Mouse (Mus musculus): Measurements from ENCODE around the gene Wbp1l. TPM values are rescaled to one million over a fixed set of nuclear protein-coding genes. Genes with fewer than 3 reads are reported as not detected.
A peak's percentile ranks its signal among the peaks of the same experiment; 100 is the strongest.

The Wbp1l gene
- polyA plus RNA-seq, 1 experiment from 2014 or later, result 37.0 TPM

DNA sequence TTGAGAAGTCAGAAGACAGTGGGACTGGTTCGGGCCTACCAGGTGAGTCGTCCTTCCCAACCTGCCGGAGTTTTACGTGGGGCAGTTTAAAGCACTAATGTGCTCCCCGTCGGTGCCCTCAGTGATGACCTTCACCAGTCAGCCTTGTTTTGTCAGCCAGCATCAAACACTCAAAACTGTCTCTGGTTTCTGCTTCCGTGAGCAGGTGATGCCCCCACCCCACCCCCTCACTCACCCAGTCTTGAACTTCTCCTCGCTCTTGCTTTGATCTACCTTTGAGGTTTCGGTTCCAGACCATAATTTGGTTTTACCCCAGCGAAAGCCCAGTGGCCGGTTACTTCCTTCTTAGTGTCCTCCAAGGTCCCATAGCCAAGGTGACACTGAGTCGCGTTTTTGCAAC is 7.8 kb downstream of the Wbp1l start:
- no peak for ATAC-seq (ENCODE audit: insufficient number of reproducible peaks, insufficient read depth, low FRiP score, low read depth)
- Histone ChIP-seq H3K4me1 (ENCODE audit: control insufficient read depth, insufficient read depth, low read length) (no peaks in the 10 kb centered on the region), H3K9me3 (ENCODE audit: control insufficient read depth, low read depth, low read length) (no peaks in the 10 kb centered on the region), H3K36me3 (ENCODE audit: control insufficient read depth, insufficient read depth, low read length) (peaks cover 8% of the 10 kb centered on the region), H3K9ac (replicated peaks; ENCODE audit: low read depth, low read length) (no peak overlapping the region), H3K27ac (ENCODE audit: low read length) (no peak overlapping the region), H3K4me3 (ENCODE audit: low read depth, low read length) (no peak overlapping the region), H3K27me3 (ENCODE audit: control insufficient read depth, insufficient read depth, low read length) (no peaks in the 10 kb centered on the region), H3K4me2 (replicated peaks; ENCODE audit: low read depth, low read length) (no peak overlapping the region)
- 90% methylated on average over 13 of the region's 13 CpGs for whole genome bisulfite sequencing

DNA sequence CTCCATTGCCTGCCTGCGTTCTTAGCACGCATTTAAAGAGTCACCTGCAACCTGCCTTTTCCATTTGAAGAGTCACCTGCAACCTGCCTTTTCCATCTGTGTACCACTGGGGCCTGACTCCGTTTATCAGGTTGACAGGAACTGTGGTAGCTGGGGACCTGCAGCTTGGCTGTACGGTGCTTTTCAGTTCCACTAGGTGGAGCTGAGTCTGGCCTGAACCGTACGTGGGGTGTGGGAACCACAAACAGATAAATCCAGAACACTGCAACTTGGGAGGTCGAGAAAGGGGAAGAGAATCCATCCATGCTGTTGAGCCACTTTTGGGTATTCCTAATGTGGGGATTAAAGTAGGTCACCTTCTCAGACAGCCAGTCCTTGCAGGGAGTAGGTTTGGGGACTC is 8.5 kb downstream of the Wbp1l start:
- H3K27ac ChIP-seq (ENCODE audit: low read length), result no peak overlapping the region
- H3K27me3 ChIP-seq (ENCODE audit: control insufficient read depth, insufficient read depth, low read length), result no peaks in the 10 kb centered on the region
- H3K4me2 ChIP-seq (replicated peaks; ENCODE audit: low read depth, low read length), result no peak overlapping the region
- no peak overlapping the region for H3K9ac ChIP-seq (replicated peaks; ENCODE audit: low read depth, low read length)
- 0 out of 2 replicates have a peak, but pooled peaks cover 3% of the 10 kb centered on the region for H3K4me1 ChIP-seq (ENCODE audit: control insufficient read depth, insufficient read depth, low read length)
- H3K4me3 ChIP-seq (ENCODE audit: low read depth, low read length), result no peak overlapping the region
- peaks cover 8% of the 10 kb centered on the region for H3K36me3 ChIP-seq (ENCODE audit: control insufficient read depth, insufficient read depth, low read length)
- whole genome bisulfite sequencing, result 54% methylated on average over 7 of the region's 7 CpGs
- ATAC-seq (ENCODE audit: insufficient number of reproducible peaks, insufficient read depth, low FRiP score, low read depth), result no peak
- no peaks in the 10 kb centered on the region for H3K9me3 ChIP-seq (ENCODE audit: control insufficient read depth, low read depth, low read length)

- H3K4me2 ChIP-seq (replicated peaks; ENCODE audit: low read depth, low read length), result no peak overlapping the region
- no peaks in the 10 kb centered on the region for H3K27me3 ChIP-seq (ENCODE audit: control insufficient read depth, insufficient read depth, low read length)
- H3K9me3 ChIP-seq (ENCODE audit: control insufficient read depth, low read depth, low read length), result no peaks in the 10 kb centered on the region
- peaks cover 8% of the 10 kb centered on the region for H3K36me3 ChIP-seq (ENCODE audit: control insufficient read depth, insufficient read depth, low read length)
- no peak for ATAC-seq (ENCODE audit: insufficient number of reproducible peaks, insufficient read depth, low FRiP score, low read depth)
- no peak overlapping the region for H3K4me3 ChIP-seq (ENCODE audit: low read depth, low read length)
- WGBS, result 98% methylated on average over 7 of the region's 7 CpGs
- no peak overlapping the region for H3K9ac ChIP-seq (replicated peaks; ENCODE audit: low read depth, low read length)
- H3K4me1 ChIP-seq (ENCODE audit: control insufficient read depth, insufficient read depth, low read length), result 0 out of 2 replicates have a peak, but pooled peaks cover 3% of the 10 kb centered on the region
- H3K27ac ChIP-seq (ENCODE audit: low read length), result no peak overlapping the region
Observed at GRCm38 (mm10) chr19:46608158-46608557, 9.3 kb downstream of the Wbp1l start.

DNA sequence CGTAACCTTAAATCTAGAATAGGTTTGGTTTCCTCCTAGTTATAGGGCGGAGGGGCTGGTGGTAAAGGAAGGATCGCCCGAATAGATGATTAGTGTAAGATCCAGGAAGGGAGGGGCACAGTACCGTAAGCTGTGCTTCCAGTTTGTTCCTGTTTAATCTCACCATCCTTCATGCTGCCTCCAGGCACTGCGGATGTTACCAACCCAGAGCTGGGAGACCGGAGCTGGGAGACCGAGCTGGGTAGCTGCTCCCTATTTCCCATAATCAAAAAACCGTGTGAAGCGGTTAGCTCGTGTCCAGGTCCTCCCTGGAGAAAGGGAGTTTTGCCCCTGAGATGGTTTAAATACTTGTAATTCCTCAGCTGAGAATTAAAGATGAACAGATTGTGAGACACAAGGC is 17.5 kb downstream of the Wbp1l start:
- 60% methylated on average over 11 of the region's 11 CpGs for WGBS
- Histone ChIP-seq H3K4me1 (ENCODE audit: control insufficient read depth, insufficient read depth, low read length) (peaks cover 22% of the 10 kb centered on the region), H3K4me3 (ENCODE audit: low read depth, low read length) (no peak overlapping the region), H3K4me2 (replicated peaks; ENCODE audit: low read depth, low read length) (no peak overlapping the region), H3K27me3 (ENCODE audit: control insufficient read depth, insufficient read depth, low read length) (no peaks in the 10 kb centered on the region), H3K9me3 (ENCODE audit: control insufficient read depth, low read depth, low read length) (no peaks in the 10 kb centered on the region), H3K36me3 (ENCODE audit: control insufficient read depth, insufficient read depth, low read length) (peaks cover 6% of the 10 kb centered on the region; the same call in 1 of the 2 replicates), H3K9ac (replicated peaks; ENCODE audit: low read depth, low read length) (no peak overlapping the region), H3K27ac (ENCODE audit: low read length) (no peak overlapping the region)
- ATAC-seq (ENCODE audit: insufficient number of reproducible peaks, insufficient read depth, low FRiP score, low read depth), result no peak

- H3K9ac ChIP-seq (replicated peaks; ENCODE audit: low read depth, low read length), result no peak overlapping the region
- 78% methylated on average over 8 of the region's 8 CpGs for WGBS
- H3K27ac ChIP-seq (ENCODE audit: low read length), result no peak overlapping the region
- H3K4me3 ChIP-seq (ENCODE audit: low read depth, low read length), result no peak overlapping the region
- no peak overlapping the region for H3K4me2 ChIP-seq (replicated peaks; ENCODE audit: low read depth, low read length)
- no peaks in the 10 kb centered on the region for H3K27me3 ChIP-seq (ENCODE audit: control insufficient read depth, insufficient read depth, low read length)
- H3K9me3 ChIP-seq (ENCODE audit: control insufficient read depth, low read depth, low read length), result no peaks in the 10 kb centered on the region
- H3K36me3 ChIP-seq (ENCODE audit: control insufficient read depth, insufficient read depth, low read length), result peaks cover 6% of the 10 kb centered on the region; the same call in 1 of the 2 replicates
- peaks cover 29% of the 10 kb centered on the region for H3K4me1 ChIP-seq (ENCODE audit: control insufficient read depth, insufficient read depth, low read length)
- no peak for ATAC-seq (ENCODE audit: insufficient number of reproducible peaks, insufficient read depth, low FRiP score, low read depth)
Observed at GRCm38 (mm10) chr19:46617361-46617760, 18.5 kb downstream of the Wbp1l start.

DNA sequence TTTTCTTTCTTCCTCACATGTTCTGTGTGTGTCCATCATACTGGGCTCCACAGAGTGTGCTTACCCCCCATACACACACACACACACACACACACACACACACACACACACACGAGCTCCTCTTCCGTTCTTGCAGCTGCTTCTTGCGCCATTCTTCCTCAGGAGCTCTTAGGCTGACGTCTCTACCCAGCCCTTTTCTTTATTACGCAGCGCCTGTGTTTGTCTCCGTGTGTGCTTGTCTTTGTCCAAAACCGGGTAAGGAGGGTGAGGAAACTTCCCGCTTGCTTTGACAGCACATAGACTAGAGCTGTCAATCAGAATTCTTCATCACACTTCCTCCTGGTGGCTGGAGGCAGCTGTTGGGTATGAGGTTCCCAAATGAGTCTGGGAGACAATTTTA is 19.4 kb downstream of the Wbp1l start:
- Histone ChIP-seq H3K36me3 (ENCODE audit: control insufficient read depth, insufficient read depth, low read length) (peaks cover 6% of the 10 kb centered on the region; the same call in 1 of the 2 replicates), H3K27me3 (ENCODE audit: control insufficient read depth, insufficient read depth, low read length) (no peaks in the 10 kb centered on the region), H3K4me3 (ENCODE audit: low read depth, low read length) (no peak overlapping the region), H3K27ac (ENCODE audit: low read length) (no peak overlapping the region), H3K4me2 (replicated peaks; ENCODE audit: low read depth, low read length) (no peak overlapping the region), H3K4me1 (ENCODE audit: control insufficient read depth, insufficient read depth, low read length) (peaks cover 38% of the 10 kb centered on the region), H3K9me3 (ENCODE audit: control insufficient read depth, low read depth, low read length) (no peaks in the 10 kb centered on the region), H3K9ac (replicated peaks; ENCODE audit: low read depth, low read length) (no peak overlapping the region)
- 64% methylated on average over 9 of the region's 9 CpGs for WGBS
- ATAC-seq (ENCODE audit: insufficient number of reproducible peaks, insufficient read depth, low FRiP score, low read depth), result no peak

DNA sequence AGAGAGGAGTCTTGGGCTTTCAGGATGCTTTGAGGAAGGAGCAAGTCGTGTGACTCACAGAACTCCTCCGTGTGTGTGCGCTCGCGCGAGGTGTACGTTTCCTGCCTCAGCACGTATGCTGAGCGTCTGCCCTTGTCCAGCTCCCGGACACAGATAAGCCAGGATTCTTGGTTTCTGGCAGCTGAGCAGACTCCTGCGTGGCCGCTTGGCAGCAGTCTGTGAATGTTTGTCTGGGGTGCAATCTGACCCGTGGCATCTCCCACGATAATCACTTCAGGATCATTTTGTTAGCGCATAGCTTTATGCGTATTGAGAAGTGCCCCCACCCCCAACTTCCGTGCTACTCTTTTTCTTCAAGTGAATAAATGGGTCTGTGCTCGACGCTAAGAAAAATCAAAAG is 20.1 kb downstream of the Wbp1l start:
- 49% methylated on average over 19 of the region's 19 CpGs for WGBS
- peaks cover 45% of the 10 kb centered on the region for H3K4me1 ChIP-seq (ENCODE audit: control insufficient read depth, insufficient read depth, low read length)
- H3K36me3 ChIP-seq (ENCODE audit: control insufficient read depth, insufficient read depth, low read length), result no peaks in the 10 kb centered on the region; the same call in 1 of the 2 replicates
- ATAC-seq (ENCODE audit: insufficient number of reproducible peaks, insufficient read depth, low FRiP score, low read depth), result no peak
- no peaks in the 10 kb centered on the region for H3K27me3 ChIP-seq (ENCODE audit: control insufficient read depth, insufficient read depth, low read length)
- no peak overlapping the region for H3K4me2 ChIP-seq (replicated peaks; ENCODE audit: low read depth, low read length)
- H3K9ac ChIP-seq (replicated peaks; ENCODE audit: low read depth, low read length), result no peak overlapping the region
- peak overlapping the region; percentile 11; the same call in 1 of the 2 replicates for H3K27ac ChIP-seq (ENCODE audit: low read length)
- no peak overlapping the region for H3K4me3 ChIP-seq (ENCODE audit: low read depth, low read length)
- H3K9me3 ChIP-seq (ENCODE audit: control insufficient read depth, low read depth, low read length), result no peaks in the 10 kb centered on the region

DNA sequence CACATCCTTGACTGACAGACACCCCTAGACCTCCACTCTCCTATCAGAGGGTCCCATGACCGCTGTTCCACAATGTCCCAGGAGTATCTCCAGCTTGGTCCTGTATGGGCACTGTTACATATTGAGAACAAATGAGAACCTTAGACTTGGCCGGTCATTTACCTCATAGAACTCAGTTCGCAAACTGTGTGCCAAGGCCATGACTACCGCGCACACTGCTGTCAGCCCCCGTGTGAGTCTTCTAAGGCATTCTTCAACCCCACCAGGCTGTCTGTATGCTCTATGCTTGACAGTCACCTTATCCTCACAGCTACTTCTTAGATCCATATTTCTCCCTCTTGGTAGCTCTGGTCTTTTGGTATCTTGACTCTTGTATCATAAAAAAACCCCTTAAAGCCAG is 20.6 kb downstream of the Wbp1l start:
- Histone ChIP-seq H3K9me3 (ENCODE audit: control insufficient read depth, low read depth, low read length) (no peaks in the 10 kb centered on the region), H3K4me3 (ENCODE audit: low read depth, low read length) (no peak overlapping the region), H3K36me3 (ENCODE audit: control insufficient read depth, insufficient read depth, low read length) (no peaks in the 10 kb centered on the region; the same call in 1 of the 2 replicates), H3K27me3 (ENCODE audit: control insufficient read depth, insufficient read depth, low read length) (no peaks in the 10 kb centered on the region), H3K4me2 (replicated peaks; ENCODE audit: low read depth, low read length) (no peak overlapping the region), H3K9ac (replicated peaks; ENCODE audit: low read depth, low read length) (no peak overlapping the region), H3K4me1 (ENCODE audit: control insufficient read depth, insufficient read depth, low read length) (peaks cover 50% of the 10 kb centered on the region), H3K27ac (ENCODE audit: low read length) (no peak overlapping the region)
- no peak for ATAC-seq (ENCODE audit: insufficient number of reproducible peaks, insufficient read depth, low FRiP score, low read depth)
- WGBS, result 89% methylated on average over 6 of the region's 6 CpGs

Data from stomach, embryonic 14.5 days (tissue).